Mouse (Mus musculus) granulocyte monocyte progenitor cell, adult 5-6 weeks (primary cell): Measurements from ENCODE around the gene Exosc2. TPM values are rescaled to one million over a fixed set of nuclear protein-coding genes. Genes with fewer than 3 reads are reported as not detected.
"Not testable (repeated sequence)": the region's sequence is repeated elsewhere in the genome, so short reads cannot be mapped to it uniquely, and the experiment has no call there.

Source experiments
- ATAC-seq: replicated peaks from 2 replicates; pipeline ENCODE4 v1.8.0; 2016; ENCODE audit warnings: mild to moderate bottlenecking, moderate TSS enrichment, inconsistent platforms; ENCODE audit not compliant: poor library complexity, severe bottlenecking
- total RNA-seq, 2 experiments: library from RNA; stranded (forward) in 1 of 2; stranded (reverse) in 1 of 2; fragments of 200-712, 200-1000 nt in 1 of 2; fragments of >200 nt in 1 of 2; fragmentation: Nextera tagmentation in 1 of 2; gene quantifications; 2 replicates each; pipeline ENCODE4 v1.2.3; 2014 to 2017

Gene Exosc2
- total RNA-seq, 2 experiments from 2014 or later, result 58.1 to 59.7 TPM

DNA sequence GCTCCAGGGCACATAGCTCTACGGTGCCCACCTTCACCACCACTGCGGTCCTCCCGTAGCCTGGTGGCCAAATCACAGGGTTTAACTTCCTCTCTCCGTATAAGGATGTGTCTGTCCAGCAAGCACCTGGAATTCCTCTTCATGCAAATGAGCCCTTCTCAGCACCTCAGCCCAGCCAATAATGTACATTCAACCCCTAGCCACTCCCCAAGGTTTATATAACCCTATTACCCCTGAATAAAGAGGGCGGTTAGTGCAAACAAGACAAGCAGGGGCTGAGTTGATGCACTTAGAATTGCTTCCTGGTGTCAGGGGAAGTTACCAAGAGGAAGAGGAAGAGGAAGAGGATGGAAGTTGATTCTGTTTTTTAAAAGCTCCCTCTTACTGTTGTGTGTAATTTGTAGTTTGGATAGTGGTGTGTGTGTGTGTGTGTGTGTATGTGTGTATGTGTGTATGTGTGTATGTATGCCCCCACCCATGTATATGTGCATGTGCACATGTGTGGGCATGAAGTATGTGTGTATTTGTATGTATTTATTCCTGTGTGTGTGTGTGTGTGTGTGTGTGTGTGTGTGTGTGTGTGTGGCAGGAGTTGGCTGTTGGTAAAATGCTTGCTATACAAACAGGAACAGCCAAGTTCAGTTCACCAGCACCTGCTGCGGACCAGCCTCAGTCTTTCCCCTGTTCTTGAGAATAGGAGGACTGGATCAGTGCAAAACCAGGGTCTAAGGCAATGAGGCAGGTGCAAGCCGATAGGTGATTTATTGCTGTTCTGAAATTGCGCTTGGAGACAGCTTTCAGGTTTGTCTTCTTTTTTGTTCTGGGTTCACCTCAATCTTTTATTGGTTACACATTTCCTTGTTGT is 7.3 kb upstream of the Exosc2 start:
- no peak for ATAC-seq

DNA sequence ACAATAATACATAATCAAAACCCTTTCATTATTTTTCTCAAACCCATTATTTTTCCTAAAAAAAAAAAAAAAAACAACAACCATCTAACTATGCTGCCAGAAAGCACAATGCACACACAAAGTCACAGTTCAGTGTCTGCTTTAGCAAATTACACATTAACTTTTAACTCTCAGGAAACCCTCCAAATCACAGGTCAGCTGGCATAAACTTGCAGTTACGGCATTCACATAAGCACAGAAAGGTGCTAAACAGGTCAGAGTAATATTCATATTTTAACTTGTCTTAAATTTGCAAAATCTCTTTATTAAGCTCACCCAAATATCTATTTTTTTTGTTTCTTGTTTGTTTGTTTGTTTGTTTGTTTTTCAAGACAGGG is 6.7 kb upstream of the Exosc2 start:
- no peak for ATAC-seq

DNA sequence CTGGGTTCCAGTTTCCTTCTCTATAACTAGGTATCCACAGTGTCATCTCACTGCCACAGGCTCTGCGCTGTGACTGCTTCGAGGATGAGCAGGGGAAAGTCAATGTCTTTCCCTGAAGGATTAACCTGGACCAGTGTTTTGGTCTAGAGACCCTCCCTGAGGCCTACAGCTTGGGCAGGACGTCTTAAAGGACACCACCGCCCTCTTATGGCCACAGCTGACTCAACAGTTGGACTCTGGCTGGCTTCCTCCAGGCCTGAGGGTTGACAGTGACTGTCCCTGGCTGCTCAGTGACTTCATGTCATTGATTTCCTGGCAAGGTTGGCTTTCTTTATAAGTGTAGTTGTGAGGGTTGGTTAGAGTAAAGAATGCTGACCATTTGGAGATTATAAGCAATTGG is 3.2 kb upstream of the Exosc2 start:
- no peak for ATAC-seq

DNA sequence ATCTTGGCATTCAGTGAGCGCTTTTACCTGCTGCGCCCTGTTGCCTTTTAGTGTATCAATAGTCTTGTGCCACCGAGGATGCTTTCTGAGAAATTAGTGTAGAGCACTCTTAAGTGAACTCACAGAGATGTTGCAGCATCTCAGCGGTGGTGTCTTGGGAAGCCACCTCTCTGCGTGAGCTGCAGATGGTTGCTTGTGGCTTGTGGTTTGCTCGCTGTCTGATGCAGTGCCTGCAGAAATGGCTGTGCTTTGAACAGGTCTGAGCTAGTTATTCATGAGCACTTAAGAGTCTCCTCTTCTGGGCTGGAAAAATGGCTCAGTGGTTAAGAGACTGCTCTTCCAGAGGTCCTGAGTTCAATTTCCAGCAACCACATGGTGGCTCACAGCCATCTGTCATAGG is 8.1 kb downstream of the Exosc2 start:
- no peak for ATAC-seq

DNA sequence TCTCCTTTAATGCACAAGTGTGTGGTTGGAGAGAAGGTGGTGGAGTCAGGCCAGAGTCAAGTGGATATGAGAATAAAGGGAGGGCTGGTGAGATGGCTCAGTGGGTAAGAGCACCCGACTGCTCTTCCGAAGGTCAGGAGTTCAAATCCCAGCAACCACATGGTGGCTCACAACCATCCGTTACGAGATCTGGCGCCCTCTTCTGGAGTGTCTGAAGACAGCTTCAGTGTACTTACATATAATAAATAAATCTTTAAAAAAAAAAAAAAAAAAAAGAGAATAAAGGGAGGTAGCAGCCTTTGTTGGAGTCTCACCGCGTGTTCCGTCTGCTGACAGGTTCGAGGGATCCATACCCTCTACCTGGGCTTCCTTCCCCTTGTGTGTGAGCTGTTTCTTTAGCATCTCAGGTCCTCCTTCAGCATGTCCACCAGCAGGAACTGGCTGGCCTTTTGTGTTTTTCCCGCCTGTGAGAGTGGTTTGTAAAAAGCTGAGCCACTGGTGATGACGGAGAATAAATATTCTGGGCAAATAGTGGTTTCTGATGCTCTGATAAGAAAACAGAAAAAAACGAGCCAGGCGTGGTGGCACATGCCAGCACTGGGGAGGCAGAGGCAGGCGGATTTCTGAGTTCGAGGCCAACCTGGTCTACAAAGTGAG is 10.7 kb downstream of the Exosc2 start:
- ATAC-seq, result not testable (repeated sequence)

DNA sequence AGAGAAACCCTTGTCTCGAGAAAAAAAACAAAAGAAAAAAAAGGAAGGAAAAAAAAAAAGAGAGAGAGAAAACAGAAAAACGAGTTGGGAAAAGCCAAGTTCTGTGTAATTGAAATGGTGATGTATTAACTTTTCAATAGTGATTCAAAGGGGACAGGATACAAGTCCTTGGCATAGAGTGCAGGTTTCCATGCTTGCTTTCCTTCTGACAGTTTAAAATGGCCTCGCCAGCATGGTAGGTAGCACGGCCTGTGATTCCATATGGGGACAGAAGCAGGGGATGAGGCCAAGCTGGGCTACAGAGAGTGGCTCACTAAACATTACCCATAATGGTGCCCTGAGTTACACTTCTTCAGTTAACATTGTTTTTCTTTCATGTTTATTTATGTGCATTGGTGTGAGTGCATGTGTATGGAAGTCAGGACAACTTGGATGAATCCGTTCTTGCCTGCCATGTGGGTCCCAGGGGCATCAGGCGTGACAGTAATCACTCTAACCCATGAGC is 11.3 kb downstream of the Exosc2 start:
- ATAC-seq, result no peak

DNA sequence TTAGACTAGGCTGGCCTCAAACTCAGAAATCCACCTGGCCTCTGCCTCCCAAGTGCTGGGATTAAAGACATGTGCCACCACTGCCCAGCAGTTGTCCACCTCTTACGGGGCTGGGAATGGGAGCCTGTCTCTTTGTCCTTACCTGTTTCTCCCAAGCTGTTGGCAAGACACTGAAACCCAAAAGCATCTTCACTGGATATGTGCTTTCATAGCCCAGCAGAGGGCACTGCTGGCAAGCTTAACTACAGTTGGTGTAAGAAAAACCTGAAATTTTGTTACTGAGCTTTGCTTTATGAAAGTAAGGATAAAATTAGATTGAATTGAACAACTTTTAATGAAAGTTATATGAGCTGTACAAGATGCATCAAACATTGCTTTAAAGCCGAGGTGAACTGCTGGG is 13.2 kb downstream of the Exosc2 start:
- no peak for ATAC-seq

DNA sequence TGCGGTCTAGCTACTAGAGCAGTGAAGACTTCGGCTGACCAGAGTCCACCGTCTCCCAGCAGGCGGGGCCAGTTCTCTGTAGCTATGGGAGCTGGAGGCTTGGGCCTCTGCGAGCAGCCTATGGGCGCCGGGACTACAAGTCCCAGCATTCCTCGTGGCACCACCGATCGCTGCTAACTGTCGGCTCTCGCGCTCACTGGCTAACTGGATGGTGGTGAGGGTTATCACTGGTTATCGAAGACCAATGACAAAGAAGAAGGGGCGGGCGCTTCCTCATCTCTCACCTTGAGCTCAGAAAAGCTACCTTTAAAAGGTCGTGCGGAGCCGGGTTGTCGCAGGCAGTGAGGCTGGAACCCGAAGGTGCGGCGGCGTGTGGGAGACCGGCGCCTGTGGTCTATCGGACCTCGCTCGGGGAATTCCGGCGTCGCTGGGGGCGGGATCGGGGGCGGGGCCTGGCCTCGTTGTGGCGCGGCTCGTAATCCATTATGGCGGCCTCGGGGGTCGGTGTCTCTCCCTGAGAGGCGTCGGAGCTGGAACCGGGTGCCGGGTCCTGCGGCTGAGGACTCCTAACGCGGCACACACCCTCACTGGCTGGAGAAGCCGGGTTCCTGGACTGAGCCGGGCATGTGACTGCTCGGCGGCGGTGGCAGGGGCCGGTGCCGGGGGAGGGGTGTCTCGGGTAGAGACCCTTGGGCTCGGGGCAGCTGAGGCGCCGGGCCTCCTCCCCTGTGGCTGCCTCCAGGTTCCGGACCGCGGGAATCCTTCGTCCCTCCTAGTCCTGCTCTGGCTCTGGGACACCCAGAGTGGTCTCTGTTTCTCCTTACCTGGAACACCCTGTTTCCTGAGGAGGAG is 17.8 kb downstream of the Exosc2 start, which contains the start of gene Abl1:
TSS of gene Abl1 (plus strand) at position 303 of the 852 bp plus-strand sequence.
- ATAC-seq, result peak; percentile 97

DNA sequence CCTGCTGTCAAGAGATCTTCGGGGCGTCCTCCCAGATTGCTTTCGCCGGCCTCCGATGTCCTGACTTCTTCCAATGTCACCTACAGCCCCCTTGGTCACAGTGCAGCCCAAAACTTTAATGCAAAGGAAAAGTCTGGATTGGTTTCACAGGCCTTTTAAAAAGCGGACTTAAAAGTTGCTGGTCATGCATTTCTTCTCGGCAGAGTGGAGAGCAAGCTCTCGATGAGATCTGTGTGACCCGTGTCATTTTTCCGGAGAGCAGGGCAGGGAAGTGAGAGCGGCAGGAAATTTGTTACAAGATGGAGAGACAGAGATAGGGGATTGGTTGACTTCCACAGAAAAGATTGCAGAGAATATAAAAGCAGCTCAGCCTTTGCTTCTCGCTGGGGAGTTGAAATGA is 18.5 kb downstream of the Exosc2 start:
- peak; percentile 23; the same call in 1 of the 2 replicates for ATAC-seq

DNA sequence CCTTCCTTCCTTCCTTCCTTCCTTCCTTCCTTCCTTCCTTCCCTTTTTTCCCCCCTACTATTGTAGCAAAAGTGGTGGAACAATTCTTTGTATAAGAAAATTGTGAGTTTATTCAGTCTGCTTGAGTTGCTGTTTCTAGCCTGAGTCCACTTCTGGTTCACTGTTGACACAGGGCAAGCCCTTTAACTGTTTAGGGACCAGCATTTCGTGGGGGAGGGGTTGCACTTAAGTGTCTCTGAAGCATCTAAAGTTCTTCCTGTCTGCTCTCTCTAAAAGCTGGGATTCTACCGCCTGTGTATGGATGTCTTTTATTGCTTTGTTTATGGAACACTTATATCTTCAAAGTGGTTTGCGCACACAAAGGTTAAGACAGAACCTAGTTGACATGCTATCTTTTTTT is 19.5 kb downstream of the Exosc2 start:
- ATAC-seq, result no peak

DNA sequence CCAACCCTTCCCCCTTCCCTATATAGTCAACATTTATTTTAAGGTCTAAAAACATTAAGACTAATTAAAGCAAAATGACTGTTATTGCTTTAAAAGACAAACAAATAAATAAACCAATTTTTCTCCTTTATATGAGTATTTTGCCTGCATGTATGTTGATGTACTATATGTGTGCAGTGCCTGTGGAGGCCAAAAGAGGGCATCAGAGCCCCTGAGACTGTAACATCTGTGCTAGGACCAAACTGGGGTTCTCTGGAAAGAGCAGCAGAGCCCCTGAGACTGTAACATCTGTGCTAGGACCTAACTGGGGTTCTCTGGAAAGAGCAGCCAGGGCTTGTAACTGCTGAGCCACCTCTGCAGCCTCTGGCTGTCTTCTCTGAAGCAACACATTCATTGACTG is 27.7 kb downstream of the Exosc2 start:
- no peak for ATAC-seq

DNA sequence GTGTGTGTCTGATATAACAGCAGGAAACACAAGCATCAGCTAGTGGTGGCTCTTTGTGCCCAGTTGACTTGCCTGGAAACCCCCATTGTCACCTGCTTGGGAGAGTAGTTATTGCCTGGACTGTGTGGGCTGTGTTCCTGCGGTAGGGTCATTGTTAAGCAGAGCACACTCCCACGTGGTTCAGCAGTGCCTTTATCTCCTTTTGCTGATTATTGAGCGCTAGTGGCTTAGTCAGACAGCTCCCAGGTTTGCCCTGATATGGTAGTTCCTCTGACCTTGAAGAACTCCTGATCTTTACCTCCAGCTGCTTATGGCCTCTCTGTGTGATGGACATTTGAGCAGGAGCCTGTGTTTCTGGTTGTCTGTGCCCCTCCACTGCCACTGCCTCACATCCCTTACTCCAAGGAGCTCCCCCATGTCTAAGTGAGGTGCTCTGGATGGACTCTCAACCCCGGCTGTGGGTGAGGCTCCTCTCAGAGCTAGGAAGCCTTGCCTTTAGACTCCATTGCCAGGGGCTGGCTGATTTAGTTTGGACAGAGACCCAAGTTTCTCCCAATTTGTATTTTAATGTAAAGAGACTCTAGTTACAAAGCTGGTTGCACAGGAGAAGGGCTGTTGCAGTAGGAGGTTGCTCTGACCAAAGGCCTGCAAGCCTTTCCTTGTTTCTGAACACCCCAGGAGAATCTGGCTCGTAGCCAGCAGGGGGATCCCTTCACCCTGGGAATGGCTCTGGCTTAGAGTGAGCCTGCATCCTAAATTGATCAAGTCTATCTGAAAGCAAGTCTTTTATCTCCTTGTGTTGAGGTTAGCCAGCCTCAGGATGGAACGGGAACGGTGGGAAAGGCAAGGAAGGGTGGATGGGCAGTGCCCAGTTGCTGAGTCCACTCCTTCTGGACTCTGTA is 30.3 kb downstream of the Exosc2 start:
- no peak for ATAC-seq

DNA sequence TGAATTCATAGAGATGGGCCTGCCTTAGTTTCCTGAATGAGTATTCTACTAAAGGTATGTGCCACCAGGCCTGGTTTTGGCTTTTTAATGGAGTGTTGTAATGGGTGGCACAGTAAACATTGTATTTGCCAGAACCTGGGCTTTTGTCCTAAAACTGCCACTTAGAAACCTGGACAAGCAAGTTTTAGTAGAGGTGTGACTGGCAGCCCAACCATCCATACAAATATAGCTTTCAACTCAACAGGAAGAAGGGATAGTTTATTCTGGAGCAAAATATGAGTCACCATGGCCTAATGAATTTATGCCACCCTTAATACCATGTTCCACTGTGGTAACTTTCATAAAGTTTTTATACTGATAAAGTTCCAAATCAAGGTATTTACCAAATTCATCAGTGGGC is 32.7 kb downstream of the Exosc2 start:
- ATAC-seq, result no peak

DNA sequence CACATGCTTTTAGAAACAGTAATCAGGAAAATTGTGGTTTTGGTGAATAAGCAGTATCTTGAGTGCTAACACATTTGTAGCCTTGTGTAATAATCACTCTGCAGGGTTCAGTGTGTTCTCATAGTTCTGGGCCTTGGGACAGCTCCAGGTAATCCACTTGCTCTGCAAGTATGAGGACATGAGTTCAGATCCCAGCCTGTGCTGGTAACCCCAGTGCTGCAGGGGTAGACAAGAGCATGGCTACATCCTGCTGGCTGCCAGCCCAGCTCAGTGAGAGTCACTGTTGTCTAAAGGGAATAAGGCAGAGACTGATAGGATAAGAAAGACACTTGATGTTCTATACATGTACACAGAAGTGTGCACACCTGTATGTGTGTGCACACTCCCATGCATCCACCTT is 35.4 kb downstream of the Exosc2 start:
- ATAC-seq, result no peak

DNA sequence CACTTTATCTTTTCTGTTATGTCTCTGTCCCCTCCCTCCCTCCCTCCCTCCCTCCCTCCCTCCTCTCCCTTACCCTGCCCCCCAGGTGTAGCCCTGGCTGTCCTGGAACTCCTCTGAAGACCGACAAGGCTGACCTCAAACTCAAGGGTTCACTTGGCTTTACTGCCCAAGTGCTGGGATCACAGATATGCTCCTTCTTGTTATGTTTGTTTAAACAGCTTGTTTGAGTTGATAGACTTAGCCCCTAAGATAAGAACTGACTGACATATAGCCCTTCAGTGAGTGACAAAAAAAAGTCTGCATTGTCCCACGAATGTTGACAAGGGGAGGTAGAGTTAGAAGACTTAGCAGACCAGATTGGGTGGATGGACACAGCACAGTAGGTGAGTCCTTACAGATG is 36.0 kb downstream of the Exosc2 start:
- ATAC-seq, result no peak

DNA sequence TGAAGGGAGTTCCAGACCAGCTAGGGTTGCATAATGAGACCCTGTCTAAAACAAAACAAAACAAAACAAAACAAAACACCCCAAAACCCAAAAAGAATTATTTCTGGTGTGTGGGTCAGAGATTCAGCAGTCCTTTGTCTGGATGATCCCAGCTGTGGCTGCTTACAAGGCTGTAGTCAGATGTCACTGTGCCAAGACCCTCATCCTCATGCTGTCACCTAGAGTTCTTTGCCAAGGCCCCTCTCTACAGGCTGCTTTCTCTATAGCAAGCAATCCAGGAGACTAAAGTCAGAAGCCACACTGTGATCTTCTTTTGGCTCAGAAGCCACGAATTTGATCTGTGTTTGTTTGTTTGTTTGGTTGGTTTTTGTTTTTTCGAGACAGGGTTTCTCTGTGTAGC is 42.2 kb downstream of the Exosc2 start:
- ATAC-seq, result no peak

DNA sequence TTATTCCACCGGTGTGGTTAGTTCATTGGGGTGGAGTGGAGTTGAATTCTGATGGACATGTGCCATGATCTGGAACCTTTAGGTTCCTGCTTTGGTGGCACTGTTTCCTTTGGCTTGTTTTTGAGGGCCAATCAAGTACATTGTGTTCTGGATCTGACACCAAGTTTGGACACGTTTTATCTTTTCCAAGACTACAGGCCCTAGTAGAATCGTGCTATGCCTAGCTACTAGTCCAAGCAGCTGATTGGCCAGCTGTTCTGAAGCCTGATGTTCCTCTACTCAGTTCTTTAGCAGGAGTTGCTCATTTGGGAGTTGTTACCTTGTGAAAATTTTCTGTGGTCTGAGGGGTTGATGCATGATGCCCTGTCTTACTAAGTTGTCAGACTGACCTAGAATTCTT is 43.3 kb downstream of the Exosc2 start:
- no peak for ATAC-seq

DNA sequence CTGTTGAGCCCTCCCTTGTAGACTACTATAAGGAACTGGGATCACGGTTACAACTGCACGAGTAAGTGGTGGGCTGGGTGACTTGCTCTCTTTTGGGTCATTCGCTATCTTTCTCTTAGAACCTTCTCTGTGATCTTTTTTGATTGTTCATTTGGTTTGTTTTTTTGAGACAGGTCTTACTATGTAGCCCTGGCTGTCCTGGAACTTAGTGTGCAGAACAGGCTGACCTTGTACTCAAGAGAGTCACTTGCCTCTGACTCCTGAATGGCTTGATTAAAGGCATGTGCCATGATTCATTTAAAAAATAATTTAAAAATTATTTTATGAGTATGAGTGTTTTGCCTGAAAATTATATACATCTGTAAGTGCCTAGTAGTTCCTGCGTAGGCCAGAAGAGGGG is 44.3 kb downstream of the Exosc2 start:
- ATAC-seq, result no peak

DNA sequence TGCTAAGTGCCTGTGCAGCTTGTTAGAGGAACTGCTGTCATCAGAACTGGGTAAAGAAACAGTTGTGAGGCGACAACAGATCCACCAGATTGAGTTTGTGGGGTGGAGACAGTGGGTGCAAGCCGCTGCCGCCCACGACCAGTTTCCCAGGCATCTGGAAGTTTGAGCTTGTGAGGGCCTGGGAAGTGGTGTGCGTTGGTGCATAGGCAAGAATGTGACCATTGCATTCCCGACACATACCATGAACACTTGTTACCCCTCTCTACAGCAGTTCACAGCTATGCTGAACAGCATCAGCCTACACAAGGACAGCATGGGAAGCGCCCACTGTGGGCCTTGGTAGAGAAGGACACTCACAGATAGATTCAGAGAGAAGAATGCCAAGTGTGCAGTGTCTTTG is 45.5 kb downstream of the Exosc2 start:
- ATAC-seq, result no peak
